Mouse (Mus musculus) CD4-positive naive resting alpha-beta T cell, adult 57 days (primary cell): ENCODE data around the gene U2surp. TPM values are rescaled to one million over a fixed set of nuclear protein-coding genes. Genes with fewer than 3 reads are reported as not detected.

Experiments
- total RNA-seq: library from RNA; stranded (reverse); gene quantifications from one replicate; pipeline ENCODE4 v1.2.4, GENCODE M21; 2023

The U2surp gene
- total RNA-seq: 94.1 TPM

GRCm38 (mm10) chr9:95511472-95512330 lies at the start of gene U2surp:
U2surp (minus strand) TSS chr9:95511996.

GRCm38 (mm10) chr9:95559059-95559935 lies 47.5 kb upstream of the U2surp start, which contains the start of gene Paqr9:
Paqr9 (plus strand) TSS chr9:95559657.

Other genes with a start within 250 kb of the U2surp start
- 1.2 TPM for gene Chst2, start 105.3 kb downstream of the U2surp start, total RNA-seq
- 0.30 TPM for gene Paqr9, start 47.7 kb upstream of the U2surp start, total RNA-seq
- gene Pcolce2, start 125.6 kb upstream of the U2surp start, total RNA-seq: 0.12 TPM
- 0.44 TPM for gene Trpc1, start 238.4 kb upstream of the U2surp start, total RNA-seq